Mouse (Mus musculus): ENCODE measurements around the gene Hpse2. TPM values are rescaled to one million over a fixed set of nuclear protein-coding genes. Genes with fewer than 3 reads are reported as not detected.

Gene Hpse2
- total RNA-seq, 2 experiments from 2014 or later: 0.07 to 0.43 TPM

DNA sequence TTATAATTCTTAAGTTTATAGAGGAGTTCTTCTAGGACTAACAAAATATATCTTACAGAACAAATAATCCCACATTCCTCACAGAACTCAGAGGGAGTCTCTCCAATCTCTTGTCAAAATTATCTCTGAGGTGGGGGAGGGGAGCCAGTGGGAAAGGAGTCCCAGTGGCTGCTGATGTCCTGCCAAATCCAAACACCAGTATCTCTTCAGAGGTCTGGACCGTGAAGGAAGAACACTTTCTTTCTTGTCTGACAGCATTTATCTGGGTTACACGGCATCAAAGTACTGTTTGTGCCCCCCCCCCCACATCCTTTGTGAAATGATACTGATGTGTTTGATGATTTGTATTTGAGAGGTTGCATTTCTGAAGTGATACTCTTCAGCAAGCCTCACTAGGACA, 213.3 kb downstream of the Hpse2 start:
- DNase-seq (ENCODE audit: low spot score in 2 of 2): no peak

DNA sequence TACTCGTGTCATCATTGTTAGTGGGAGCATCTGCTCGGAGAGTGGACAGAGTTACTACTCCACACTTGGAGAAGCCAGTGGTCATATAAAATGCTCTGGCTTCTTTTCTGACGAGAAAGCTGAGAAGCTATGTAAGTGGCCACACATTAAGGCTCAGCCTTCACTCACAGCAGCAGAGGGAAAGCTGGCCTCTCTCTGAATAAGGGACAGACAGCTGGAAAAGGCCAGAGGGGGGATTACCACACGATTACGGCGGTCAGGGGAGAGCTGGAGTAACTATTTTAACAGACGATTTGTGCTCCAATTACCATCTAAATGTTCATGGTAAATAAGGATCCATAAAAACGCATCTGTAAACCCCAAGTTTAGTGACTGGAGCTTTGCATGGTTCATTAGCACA, 232.1 kb downstream of the Hpse2 start:
- no peak for DNase-seq (ENCODE audit: low spot score in 2 of 2)

DNA sequence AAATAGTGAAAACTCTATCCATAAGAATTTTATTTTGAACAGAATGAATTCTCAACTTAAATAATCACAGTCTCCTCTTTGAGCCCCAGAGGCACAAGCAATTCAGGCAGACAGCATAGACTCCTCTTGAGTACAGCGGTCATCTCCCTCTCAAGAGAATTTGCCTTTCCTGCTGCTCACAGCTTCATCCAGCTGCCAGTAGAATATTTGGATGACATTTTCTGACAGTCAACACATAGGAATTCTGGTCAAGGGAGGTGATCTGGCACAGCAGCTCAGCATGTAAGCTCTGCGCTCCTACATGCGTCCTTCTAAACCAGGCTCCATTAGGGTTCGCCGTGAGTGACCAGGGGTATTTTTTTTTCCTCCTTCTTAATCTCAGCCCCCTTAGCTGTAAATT, 232.6 kb downstream of the Hpse2 start:
- DNase-seq (ENCODE audit: low spot score in 2 of 2): no peak

DNA sequence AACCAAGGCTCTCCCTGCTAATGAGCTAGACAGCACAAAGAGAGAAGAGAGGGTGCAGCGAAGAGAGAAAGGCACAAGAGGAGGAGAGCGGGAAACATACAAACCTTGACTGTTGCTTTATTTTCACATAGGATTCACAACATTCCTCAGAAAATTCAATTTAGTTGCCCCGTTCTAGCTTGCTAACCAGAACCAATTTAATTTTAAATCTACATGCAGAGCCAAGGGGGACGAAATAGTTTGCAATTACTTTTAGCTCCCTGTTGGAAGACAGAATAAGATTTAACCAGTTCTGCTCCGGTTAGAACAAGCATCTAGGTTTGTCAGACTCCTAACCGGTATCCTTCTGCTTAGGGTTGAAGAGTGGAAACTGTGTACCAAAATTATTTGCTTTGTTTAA, 240.3 kb downstream of the Hpse2 start:
- no peak for DNase-seq (ENCODE audit: low spot score in 2 of 2)

DNA sequence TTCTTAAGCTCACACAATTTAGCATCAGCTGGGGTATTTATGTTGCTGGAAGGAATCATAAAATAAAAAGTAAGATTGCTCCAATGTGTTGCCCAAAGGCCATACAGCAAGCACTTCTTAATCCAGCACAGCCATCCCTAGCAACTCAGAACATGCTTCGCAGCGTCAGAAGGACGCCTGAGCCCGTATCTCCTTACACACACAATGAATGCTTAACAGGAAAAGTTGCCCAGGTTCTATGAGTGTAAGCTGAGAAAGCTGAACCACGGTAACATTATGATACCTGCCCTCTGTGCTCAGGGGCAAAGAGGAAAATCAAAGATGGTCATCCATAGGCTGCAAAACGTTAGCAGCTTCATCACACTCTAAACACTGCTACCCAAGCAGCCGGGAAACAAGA, 241.3 kb downstream of the Hpse2 start:
- no peak for DNase-seq (ENCODE audit: low spot score in 2 of 2)

DNA sequence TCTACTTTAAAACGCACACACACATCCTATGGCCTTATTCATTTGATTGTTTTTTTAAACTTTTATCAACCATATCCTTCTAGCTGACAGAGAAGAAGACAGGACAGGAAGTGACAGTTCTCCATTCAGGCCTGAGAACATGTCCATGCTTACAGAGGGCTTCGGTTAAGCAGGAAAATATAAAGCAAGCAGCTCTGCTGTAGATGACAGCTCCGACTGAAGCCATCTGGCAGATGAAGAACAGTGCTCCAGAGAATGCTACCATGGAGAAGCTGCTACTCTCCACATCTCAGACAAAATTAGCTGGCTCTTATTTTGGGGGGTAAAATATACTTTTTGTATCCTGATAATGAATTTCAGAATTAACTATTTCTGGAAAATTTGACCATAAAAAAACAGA, 246.5 kb downstream of the Hpse2 start:
- peak in 1 of 2 experiments; percentile 18 for DNase-seq (ENCODE audit: low spot score in 2 of 2)

DNA sequence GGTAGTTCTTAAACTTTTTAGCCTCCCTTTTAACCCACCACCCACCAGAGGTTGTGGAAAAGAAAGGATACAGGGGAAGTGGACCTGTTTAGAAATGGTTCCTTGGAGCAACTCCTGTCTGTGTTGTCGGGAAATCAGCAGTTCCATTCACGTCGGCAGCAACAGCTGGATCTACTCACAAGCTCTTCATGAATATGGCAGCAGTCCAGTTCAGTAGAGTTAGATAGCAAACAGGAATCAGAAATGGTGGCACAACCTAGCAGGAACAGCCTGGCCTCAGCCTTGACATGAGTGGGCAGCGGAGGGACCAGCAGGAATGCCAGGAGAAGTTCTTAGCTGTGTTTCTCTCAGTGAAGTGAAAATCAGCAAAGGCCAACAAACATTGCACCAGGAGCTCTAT, 278.4 kb downstream of the Hpse2 start:
- DNase-seq (ENCODE audit: low spot score in 2 of 2): no peak

DNA sequence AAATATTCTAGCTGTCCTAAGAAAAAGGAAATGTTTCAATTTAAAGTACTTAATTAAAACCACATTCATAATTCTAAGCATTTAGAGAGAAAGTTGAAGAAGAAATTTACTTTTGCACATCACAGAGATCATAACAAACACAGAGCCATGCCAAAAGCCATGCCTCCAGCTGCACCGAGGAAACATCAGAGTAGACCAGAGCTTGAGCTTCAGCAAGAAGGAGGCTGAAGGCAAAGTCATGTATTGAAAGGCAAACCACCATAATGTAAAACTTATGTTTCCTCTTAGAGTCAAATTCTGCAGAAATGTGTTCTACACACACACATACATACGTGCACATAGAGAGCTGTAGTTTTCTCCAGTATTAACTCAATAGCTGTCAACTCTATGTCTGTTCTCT, 291.2 kb downstream of the Hpse2 start:
- DNase-seq (ENCODE audit: low spot score in 2 of 2): no peak

DNA sequence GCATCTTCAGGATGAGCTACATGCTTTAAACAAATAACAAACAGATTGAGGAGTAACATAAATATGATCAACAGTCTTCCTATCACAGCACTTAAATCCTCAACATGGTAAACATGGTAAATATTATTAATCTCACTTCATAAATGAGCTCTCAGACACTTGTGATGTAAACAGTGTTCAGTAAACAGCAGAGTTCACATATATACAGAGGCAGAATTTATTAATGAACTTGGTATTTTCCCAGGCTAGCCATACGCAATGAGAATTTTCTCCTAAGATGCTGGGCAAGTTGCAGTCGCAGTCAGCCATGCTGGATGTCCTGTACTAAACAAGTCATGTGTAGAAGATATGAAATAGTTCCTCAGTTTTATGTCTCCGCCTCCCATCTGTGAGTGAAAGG, 300.9 kb downstream of the Hpse2 start:
- DNase-seq (ENCODE audit: low spot score in 2 of 2): no peak

DNA sequence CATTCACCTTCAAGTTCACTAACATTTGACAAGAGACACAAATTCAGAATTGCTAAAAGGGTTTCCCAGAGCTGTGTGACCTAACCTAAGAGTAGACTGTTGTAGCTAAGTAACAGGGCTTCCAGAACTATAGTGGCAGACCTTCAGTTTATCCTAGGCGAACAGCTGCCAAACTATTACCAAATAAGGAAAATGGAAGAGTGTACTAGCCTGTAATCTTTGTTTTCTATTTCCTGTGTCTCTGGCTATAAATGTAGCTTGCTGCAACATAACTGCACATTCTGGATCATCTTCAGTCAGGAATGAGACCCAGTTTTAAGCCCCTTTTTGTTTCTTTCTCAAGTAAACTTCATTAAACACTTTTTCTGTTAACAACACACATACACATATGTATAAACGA, 324.0 kb downstream of the Hpse2 start:
- DNase-seq (ENCODE audit: low spot score in 2 of 2): no peak

DNA sequence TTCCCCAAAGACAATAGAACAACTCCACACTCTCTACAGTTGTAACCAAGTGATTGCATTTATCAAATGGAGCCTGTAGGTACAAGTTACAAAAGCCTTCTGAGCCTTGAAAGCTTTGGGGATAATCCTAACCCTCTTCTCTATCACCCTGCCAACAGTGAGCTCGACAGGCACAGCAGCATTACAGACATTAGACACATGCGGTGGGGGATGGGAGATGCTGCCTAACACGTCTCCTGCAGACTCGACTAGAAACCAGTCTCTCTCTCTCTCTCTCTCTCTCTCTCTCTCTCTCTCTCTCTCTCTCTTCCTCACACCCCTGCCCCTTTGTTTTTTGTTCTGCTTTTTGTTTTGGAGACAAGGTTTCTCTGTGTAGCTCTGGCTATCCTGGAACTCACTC, 343.6 kb downstream of the Hpse2 start:
- DNase-seq (ENCODE audit: low spot score in 2 of 2): no peak

DNA sequence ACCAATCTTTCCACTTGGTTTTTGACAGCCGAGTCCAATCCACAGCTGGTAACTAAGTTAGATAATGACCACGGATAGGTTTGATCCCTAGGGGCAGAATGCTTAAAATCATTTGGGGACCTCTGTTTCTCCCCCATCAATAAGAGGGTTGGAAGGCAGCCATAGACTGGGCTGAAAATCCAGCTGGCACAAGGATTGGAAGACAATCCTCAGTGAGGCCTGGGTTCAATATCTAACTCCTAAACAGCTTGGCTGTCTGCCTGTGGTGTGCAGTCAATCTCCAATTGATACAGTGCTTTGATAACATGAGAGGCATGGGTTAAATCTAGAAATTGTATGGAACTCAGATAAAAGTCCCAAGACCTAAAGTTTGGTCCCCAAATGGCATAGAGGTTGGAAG, 345.4 kb downstream of the Hpse2 start:
- no peak for DNase-seq (ENCODE audit: low spot score in 2 of 2)

DNA sequence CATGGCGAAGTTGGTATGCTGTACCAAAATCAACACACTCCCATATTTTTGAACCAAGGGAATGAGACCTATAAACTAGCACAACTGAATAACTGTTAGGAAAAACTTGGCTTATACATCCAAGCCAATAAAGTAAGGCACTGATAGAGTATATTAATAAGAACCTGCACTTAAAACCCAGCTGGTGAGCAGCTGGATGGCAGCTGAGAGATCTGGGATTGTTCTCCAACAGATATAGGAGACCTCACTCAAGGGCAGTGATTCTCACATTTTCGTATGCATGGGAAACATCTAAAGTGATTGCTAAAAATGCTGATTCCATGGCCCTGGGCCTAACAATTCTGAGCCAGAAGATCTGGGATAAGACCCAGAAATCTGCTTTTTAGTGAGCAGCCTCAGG, 345.9 kb downstream of the Hpse2 start:
- no peak for DNase-seq (ENCODE audit: low spot score in 2 of 2)

DNA sequence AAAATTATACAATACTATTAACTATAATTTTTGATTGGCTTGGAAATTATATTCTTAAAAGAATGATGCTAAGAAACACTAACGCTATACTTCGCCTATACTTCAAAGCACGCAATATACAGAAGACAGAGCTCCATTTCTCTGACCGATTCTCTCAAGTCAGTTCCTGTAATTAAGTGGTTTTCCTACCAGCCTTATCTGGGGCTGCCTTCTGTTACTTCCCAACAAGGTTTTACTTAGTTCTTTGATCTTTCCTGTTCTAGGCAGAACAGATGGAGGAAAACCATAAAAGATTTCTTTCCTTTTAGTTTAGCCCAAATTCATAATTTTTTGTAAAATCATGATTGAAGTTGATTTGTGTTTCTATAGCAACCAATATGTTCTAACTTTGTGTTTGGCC, 351.8 kb downstream of the Hpse2 start:
- peak in 1 of 2 experiments; percentile 33 for DNase-seq (ENCODE audit: low spot score in 2 of 2)

DNA sequence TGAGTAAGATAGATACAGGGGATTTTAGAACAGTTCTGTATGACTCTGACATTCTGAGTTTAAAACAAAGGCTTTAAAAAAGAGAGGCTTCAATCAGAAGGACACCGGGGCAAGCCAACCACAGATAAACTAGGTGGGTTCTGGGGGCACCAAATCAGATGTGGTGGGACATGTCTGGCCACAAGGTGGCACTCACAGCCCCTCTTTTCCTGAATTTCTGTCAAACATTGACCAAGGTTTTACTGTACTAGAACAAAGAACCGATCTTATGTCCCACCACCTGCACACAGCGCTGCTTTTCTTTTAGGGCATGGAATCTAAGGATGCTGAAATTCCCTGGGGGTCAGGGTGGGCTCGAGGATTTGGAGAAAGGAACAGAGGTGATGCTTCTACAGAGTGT, 360.9 kb downstream of the Hpse2 start:
- DNase-seq (ENCODE audit: low spot score in 2 of 2): peak; percentile 47 to 58

DNA sequence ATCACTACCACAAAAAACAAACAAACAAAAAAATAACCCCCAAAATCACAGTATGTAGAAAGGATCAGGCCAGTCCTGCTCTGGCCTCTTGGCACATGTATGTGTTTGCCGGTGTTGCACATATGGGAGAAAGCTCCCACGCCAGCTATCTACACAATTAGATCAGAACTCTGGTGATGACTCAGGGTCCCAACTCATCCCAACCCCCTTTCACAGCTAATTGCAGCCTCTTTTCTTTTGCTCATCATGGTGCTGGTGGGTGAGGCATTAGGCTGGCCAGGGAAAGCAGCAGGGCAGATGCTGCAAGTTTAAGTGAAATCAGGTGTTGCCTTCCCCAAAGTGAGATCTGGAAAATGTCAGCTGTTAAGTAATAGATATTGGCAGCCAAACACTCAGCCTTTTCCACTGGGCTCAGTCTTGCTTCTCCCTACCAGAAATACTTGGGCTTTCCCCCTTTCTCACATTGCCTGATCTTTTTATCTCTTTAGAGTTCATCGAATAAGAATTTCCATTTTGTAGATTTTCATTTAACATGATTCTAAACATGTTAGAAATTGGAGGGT, 365.5 kb downstream of the Hpse2 start:
- no peak for DNase-seq (ENCODE audit: low spot score in 2 of 2)

DNA sequence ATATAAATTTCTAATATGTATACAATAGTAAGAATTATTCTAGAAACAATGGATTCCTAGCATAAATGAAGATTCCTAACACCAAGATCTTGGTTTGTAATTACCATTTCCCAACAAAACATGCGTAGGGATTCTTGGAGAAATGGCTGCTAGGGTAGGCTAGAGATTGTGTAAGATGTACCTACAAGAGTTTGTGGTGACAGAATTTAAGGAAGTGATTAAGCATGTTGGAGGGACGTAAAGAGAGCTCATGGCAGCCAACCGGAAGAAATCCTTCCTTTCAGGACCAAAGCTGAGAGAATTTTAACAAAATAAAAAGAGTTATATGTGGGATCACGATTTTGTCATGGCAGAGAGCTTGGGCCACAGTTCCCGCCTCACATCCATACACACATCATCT, 369.4 kb downstream of the Hpse2 start:
- no peak for DNase-seq (ENCODE audit: low spot score in 2 of 2)

DNA sequence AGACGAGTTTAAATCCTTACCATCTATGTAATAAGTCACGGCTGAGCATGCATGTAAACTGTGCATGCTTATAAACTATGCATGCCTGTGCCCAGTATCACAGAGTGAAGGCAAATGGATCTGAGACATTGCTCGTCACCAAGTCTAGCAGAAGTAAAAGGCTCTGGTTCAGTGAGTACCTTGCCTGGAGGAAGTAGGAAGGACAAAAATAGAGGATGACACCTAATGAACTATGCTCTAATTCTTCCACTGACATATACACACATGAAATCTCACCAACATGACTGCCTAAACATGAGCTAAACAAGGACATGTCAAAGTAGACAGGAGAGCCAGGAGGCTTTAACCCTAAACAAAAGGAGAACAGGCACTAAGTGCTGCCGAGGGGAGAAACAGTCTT, 391.7 kb downstream of the Hpse2 start:
- no peak for DNase-seq (ENCODE audit: low spot score in 2 of 2)

DNA sequence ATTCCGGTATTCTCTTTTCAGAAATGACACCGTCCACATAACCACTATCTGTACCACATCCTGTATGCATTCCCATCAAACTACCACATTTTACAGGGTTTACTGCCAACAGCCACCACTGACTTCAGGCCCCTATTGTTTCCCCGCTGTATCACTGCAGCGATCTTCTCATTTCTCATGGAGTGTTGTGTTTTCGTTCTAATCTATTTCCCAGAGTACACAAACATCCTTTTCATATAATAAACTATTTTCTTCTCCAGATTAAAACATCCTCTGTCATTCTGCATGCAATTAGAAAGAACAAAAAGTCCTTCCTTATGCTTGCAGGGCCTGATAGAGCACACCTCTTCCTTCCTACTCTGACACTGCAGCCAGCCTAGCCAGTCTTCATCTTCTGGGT, 399.3 kb downstream of the Hpse2 start:
- DNase-seq (ENCODE audit: low spot score in 2 of 2): no peak

DNA sequence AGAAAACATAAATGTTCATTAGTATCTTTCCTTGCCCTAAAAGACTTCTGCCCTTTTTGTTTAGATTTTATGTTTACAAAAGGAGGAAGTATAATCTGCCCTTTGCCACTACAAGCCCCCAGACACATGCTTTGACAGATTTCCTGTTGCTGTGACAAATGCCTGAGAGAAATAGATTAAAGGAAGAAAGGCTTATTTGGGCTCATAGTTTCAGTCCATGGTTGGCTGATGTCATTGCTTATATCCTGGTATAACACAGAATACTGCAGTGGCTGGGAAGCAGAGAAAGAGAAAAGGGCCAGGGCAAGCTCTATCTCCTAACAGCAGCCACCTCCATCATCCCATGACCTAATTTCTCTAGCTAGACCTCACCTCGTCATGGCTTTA, 401.8 kb downstream of the Hpse2 start:
- DNase-seq (ENCODE audit: low spot score in 2 of 2): no peak

DNA sequence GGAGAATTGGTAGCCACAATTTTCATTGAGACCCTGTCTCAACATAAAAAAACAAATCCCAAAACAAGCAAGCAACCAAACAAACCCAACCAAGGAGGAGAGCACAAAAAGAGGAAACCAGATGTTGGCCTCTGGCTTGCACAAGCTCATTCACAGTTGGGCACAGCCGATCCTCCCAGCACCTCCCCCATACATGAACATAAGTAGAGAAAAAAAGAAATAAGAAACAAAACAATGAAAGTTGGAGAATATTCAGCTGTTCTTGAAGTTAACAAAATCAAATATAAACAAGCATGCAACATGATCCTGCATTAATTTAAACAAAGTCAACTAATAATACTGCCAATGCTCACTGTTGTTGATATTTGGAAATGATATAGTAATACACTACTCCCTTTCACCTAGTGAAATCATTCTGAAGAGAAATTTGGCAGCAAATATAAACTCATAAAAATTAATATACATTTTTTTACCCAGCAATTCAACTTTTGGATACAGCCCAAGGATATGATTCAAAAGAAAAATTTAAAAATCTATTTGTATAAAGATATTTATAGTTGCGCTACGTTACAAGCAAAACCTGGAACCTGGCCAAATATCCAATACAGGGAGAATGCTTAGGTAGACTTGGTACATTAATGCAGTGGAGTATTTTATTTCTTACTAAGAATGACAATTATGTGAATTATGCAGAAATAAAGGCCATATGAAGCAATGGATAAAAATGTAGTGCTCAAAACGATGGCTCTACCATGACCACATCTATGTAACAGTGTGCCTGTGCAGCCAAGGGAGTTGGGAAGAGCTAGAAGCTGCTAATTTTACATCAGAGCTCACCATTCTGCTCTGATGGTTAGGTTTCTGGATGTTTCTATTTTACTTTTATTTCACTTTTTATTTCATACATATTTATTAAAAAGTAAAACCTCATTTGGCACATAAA, 402.5 kb downstream of the Hpse2 start:
- DNase-seq (ENCODE audit: low spot score in 2 of 2): peak in 1 of 2 experiments; percentile 1

DNA sequence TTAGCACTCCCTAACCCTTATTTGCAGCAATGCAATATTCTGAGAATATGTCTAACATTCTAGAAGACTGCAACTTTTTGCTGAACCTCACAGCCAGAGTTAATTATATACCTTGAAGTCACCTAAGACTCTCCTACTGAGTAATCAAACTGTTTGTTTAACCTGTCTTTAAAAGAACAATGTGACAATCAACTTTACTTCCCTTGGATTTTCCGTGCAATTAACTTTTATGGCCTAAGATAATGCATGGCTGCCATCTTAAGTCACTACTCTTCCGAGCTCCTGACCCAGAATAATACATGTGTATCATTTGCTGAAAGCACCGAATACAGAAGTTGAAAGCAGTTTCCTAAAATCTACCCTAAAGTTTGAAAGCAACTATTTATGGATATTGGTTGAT, 407.6 kb downstream of the Hpse2 start:
- DNase-seq (ENCODE audit: low spot score in 2 of 2): no peak

DNA sequence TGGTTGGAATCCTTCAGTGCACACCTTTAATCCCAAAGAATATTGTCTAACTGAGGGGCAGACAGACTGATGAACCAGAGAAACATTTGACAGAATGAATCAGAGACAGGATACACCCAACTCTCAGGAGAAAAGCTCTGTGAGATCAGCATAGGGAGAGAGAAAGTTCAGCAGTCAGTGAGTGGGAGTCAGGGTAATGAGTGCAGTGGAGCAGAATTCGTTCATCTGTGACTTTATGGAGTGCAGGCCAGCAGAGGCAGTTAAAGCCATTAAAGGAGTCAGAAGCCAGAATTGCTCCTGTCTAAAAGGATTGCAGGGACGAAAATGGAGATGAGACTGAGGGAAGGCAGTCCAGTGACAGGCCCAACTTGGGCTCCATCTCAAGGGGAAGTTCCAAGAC, 410.2 kb downstream of the Hpse2 start:
- DNase-seq (ENCODE audit: low spot score in 2 of 2): no peak
